Mouse (Mus musculus) kidney, adult 2 months (tissue): ENCODE measurements around the gene Cbln1.

Experiments used
- CTCF ChIP-seq: fragments of 200-500 bp; conservative IDR thresholded peaks from 2 replicates; pipeline ENCODE4 v1.5.1; 2011; ENCODE audit warnings: low read depth, mild to moderate bottlenecking, control low read depth, low read length, moderate library complexity, mixed read lengths; ENCODE audit not compliant: insufficient read depth, insufficient read length
- POLR2A ChIP-seq: fragments of 200-500 bp; IDR thresholded peaks from one replicate; pipeline ENCODE4 v1.6.1; 2011; ENCODE audit warnings: low read depth, low read length, control low read depth

DNA sequence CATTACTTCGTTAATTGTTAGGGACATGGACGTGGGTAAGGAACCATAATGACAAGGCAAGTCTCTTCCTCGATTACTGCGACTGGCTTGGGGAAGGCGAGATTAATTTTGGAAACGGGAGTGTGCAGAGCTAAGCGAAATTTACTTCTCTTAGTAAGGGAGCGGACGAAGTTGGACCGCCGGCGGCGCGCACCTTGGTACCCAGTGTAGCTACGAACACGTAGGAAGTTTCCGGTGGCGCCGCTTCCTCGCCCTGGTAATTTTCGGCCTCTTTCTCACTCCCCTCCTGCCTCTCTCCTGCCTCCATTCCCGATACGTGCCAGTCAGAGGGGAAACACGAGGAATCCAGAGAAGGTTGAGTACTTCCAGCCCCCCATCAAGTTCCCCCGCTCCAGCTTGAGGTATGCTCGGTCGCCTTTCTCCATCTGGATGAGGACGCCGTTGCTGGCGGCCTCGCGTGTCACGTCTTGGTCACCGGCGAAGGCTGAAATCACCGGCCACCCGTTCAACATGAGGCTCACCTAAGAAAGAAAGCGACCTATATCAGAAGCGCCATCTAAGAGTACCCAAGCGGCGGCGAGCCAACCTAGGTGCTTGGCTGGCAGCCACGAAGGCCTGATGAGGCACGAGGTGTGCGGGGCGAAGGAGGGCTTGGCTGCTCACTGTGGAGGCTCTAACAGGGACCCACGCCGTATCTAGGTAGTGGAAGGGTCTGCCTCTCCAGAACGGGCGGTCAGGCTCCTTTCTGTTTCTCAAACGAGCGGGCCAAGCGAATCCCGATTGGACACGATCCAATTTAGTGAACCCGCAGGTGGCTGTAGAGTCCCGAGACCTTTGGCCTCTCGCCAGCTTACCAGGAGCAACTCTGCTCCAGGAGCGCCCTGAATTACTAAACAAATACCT, 2.2 kb downstream of the Cbln1 start:
- TF ChIP-seq CTCF (no peak), POLR2A (no peak)
